Mouse (Mus musculus): ENCODE measurements around the gene Olfr67.
"Not testable (repeated sequence)": the region's sequence is repeated elsewhere in the genome, so short reads cannot be mapped to it uniquely, and the experiment has no call there.

The Olfr67 gene

DNA sequence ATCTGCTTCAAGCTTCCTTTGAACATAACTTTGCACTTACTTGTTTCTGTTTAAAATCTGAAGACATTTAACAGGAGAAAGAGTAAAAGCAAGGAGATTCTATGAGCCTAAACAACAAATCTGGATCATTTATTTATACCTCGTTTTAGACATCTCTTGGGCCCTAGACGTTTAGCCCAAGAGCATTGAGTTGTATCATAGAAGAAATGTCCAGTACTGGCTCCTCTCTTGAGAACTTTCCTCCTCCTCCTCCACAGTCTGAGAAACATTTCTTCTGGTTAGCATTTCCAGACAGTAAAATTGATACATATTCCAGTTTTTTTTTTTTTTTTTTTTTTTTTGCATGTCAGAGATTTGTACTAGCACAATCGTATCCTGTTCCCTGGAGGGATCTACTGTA is at the start of gene Olfr67:
Olfr67 (minus strand) TSS at position 101 of the 400 bp plus-strand sequence.
- DNase-seq: no peak

- DNase-seq: no peak
Measured at GRCm38 (mm10) chr7:103840268-103840667, 48.6 kb upstream of the Olfr67 start, which contains the start of gene Hbb-bh2. Hbb-bh2 (minus strand) TSS chr7:103840520.

DNA sequence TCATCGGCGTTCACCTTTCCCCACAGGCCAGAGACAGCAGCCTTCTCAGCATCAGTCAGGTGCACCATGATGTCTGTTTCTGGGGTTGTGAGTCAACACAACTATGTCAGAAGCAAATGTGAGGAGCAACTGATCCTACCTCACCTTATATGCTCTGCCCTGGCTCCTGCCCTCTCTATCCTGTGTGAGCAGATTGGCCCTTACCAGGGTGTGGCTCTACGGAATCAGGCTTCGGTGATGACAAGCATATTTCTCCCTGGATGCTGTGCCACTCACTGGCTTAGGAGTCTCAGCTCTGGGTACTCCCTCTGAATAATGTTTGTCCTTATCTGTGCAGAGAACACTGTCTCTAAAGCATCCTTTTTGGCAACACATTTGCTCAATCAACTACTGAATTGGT is 36.2 kb upstream of the Olfr67 start, which contains the start of gene Hbb-bs:
Hbb-bs (minus strand) TSS at position 289 of the 400 bp plus-strand sequence.
- no peak for DNase-seq

DNA sequence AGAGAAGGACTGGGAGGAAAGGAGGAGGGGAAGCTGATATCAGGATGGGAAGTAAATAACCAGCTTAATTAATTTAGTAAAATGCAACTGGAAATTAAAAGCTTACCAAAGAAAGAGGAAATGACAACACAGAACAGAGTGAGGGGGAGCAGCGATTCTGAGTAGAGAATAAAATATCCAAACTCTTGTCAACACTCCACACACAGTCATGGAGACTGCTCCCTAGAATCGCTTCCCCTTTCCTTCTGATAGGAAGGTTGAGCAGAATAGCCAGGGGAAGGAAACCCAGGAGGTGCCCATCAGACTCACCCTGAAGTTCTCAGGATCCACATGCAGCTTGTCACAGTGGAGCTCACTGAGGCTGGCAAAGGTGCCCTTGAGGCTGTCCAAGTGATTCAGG is 35.5 kb upstream of the Olfr67 start:
- not testable (repeated sequence) for DNase-seq

DNA sequence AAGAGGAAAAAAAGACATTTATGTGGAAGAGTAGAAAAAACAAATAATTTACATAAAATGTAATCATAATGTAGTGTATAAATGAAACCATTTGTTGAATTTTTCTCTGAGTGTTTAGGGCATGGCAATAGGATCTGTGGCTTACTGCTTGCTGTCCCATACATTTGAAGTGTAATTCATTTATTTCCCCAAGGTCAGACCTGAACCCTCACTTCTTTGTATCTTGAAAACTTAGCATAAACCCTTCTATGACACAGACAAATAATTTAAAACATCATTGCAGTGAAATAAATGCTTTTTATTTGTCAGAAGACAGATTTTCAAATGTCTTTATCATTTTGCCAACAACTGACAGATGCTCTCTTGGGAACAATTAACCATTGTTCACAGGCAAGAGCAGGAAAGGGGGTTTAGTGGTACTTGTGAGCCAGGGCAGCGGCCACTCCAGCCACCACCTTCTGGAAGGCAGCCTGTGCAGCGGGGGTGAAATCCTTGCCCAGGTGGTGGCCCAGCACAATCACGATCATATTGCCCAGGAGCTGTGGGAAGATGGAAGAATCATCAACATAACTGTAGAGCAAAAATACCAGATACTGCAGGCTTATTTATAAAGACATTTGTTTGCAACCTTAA is 34.8 kb upstream of the Olfr67 start:
- no peak for DNase-seq

GRCm38 (mm10) chr7:103825536-103826254 is 34.1 kb upstream of the Olfr67 start:
- DNase-seq: no peak

GRCm38 (mm10) chr7:103824597-103824996 is 33.0 kb upstream of the Olfr67 start:
- DNase-seq: no peak

GRCm38 (mm10) chr7:103815085-103815484 is 23.5 kb upstream of the Olfr67 start:
- not testable (repeated sequence) for DNase-seq

- no peak for DNase-seq
Measured at GRCm38 (mm10) chr7:103813766-103814165, 22.1 kb upstream of the Olfr67 start, which contains the start of gene Hbb-bt. Hbb-bt (minus strand) TSS chr7:103813996.

DNA sequence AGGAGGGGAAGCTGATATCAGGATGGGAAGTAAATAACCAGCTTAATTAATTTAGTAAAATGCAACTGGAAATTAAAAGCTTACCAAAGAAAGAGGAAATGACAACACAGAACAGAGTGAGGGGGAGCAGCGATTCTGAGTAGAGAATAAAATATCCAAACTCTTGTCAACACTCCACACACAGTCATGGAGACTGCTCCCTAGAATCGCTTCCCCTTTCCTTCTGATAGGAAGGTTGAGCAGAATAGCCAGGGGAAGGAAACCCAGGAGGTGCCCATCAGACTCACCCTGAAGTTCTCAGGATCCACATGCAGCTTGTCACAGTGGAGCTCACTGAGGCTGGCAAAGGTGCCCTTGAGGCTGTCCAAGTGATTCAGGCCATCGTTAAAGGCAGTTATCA is 21.5 kb upstream of the Olfr67 start:
- not testable (repeated sequence) for DNase-seq

DNA sequence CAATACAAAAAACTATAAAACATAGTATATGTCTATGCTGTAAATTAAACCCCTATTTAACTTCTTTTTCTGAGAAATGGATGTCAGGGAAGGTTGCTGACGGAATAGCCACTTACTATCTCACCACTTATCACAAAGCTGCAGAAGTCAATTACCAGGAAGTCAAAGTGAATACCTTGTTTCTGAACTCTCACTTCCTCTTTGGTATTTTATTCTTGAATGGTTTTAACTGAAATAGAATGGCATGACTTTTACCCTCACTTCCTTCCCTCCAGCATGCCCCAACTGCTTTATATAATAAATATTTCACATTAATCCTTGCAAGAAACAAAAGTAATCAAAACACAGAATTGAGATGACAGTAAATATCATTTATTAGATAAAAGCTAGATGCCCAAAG is 20.6 kb upstream of the Olfr67 start:
- DNase-seq: no peak

DNA sequence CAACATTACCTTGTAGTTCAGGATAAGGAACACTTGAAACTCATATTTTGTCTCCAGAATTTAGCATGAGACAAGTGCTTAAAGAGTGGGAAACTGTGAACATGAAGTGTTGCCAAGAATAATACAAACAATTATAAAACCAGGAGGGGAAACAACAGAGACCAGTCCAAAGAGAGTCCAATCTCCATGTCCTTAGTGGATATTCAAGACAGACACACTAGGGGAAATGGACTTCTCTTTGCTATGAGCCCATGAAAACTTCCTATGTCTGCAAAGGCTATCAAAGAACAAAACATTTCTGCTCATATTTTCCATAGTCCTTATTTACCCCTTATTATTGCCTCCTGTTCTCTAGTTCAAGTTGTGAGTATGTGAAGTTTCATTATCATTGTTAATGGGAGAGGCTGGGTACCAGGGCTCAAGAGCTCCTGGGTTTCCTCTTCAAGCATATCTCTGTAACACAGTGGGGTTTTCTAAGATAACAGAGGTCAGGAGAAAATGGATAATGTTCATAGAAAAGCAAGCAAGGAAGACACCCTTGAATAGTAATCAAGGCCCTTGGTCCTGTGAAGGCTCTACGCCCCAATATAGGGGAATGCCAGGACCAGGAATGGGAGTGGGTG is 19.7 kb upstream of the Olfr67 start:
- no peak for DNase-seq

DNA sequence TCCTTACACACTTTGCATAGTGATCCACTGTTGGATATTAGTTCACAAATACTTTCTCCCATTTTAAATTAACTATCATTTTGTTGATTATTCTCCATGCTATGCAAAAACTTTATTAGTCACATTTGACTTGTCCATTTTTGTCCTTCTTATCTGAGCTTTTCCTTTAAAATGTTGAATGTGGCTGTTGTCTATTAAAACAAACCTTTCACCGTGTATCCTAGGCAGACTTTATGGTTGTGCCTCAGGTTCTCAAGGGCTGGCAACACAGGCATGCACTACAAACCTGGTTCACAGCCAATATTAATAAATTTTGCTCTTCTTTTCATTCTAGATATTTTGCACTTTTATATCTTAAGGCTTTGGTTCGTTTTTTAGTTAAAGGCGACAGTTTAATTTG is 19.1 kb upstream of the Olfr67 start:
- DNase-seq: no peak

DNA sequence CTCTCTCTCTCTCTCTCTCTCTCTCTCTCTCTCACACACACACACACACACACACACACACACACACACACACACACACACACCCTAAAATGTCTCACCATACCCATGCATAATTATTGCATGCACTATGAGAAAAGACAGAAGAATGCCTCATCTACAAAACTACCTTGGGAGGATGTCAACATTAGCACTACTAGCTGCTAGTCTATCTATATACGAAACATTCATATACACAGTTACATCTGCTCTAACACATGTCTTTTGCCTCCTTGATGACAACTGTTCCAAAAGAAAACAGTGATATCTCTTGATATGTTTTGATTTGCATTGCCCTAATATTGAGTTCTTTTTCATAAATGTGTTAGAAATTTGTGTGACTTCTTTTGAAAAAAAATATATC is 18.7 kb upstream of the Olfr67 start:
- no peak for DNase-seq

GRCm38 (mm10) chr7:103809801-103810155 is 18.2 kb upstream of the Olfr67 start:
- DNase-seq: no peak

DNA sequence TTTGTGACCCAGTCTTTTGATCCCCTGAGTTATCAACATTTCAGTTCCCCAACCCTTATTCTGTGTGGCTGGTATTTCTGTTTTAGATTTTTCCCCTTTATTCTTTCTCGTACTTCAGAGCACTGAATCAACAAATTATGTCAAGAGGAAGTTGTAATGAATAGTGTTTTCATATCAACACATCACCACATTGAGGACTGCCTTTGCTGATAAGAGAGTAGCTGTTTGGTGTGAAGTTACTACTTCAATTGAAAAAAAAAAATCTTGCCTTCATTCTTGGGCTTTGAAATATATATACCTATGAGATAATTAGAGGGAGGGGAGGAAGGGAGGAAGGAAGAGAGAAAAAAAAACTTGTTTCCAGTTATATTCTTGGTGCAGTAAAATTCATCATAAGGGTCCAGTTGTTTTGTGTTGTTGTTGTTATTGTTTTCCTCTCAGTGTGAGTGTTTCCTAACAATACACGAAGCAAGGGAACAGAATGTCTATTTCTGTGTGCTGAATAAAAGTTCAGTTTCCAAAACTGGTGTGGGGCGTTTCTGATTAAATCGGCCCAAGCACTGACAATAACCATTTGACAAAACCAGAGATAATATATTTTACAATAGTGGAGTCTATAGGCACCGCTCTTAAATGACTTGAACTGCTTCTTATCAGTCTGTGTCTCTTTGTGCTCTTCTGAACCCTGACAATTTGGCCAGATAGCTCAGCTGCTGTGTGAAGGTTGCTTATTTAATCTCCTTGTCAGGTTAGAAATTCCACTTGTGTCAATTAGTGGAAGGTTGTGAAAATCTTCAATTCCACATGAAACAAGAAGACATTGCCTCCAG is 17.6 kb upstream of the Olfr67 start:
- DNase-seq: no peak

DNA sequence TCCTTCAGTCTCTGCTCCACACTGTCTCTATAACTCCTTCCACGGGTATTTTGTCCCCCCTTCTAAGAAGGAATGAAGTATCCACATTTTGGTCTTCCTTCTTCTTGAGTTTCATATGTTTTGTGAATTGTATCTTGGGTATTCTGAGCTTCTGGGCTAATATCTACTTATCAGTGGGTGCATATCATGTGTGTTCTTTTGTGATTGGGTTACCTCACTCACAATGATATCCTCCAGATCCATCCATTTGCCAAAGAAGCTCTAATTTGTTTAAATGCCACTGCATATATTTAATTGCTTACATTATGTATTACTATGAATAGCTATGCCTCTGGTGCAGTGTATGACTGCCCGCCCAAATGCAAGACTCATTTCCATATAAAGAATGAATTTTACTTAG is 16.5 kb upstream of the Olfr67 start:
- not testable (repeated sequence) for DNase-seq

- peak; percentile 3 for DNase-seq
Measured at GRCm38 (mm10) chr7:103806856-103807255, 15.2 kb upstream of the Olfr67 start.

GRCm38 (mm10) chr7:103792669-103793388 is 1.2 kb upstream of the Olfr67 start:
- DNase-seq: no peak

DNA sequence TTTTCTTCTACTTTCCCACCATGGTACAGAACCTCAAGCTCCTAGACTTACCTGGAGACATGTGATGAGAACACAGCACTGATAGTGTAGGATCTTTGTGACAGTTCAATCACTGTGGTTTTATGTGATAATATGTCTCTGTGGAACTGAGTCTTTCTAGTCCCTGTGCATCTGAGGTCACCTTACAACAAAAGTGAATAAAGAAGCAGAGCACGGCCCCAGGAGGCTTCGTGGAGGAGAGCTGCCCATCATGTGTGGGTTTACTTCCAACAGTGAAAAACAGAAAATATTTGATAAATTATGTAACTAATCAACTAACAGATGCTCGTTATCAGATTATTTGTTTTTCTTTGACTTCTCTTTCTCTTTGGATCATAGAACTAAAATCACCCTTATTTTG is 12.0 kb downstream of the Olfr67 start, which contains the start of gene Olfr68:
Olfr68 (minus strand) TSS at position 101 of the 400 bp plus-strand sequence.
- DNase-seq: no peak

DNA sequence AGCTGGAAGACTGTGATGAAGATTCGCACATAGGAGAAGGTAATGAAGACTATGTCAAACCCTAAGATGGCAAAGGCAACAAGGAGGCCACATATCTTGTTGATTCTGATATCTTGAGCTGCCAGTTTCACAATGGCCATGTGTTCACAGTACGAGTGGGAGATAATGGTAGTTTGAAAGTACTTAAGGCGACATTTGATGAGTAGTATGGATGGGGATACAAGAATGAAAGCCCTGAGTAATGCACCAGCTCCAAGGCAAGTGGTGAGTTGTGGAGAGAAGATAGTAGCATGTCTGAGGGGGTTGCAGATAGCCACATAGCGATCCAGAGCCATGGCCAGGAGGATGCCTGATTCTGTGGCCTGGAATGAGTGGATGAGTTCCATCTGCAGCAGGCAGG is 14.0 kb downstream of the Olfr67 start:
- DNase-seq: not testable (repeated sequence)

GRCm38 (mm10) chr7:103771494-103771893 is 20.1 kb downstream of the Olfr67 start, which contains the start of gene Olfr69:
Olfr69 (minus strand) TSS chr7:103771594.
- DNase-seq: no peak

All from thymus, postnatal 25 days (tissue).